Mouse (Mus musculus) myocyte (in vitro differentiated cells): ENCODE data around the gene Etv1. TPM values are rescaled to one million over a fixed set of nuclear protein-coding genes. Genes with fewer than 3 reads are reported as not detected.
A peak's percentile ranks its signal among the peaks of the same experiment; 100 is the strongest.

Experiments used
- H3K27me3 ChIP-seq: one replicate; pipeline ENCODE4 v1.6.1; 2011; ENCODE audit not compliant: control insufficient read depth, insufficient read depth, insufficient read length
- H3K36me3 ChIP-seq: one replicate; pipeline ENCODE4 v1.6.1; 2011; ENCODE audit not compliant: control insufficient read depth, insufficient read depth
- H3K4me2 ChIP-seq: one replicate; pipeline ENCODE4 v1.6.1; 2011; ENCODE audit warnings: low read depth, control low read depth
- H3K4me3 ChIP-seq: one replicate; pipeline ENCODE4 v1.5.1; 2011; ENCODE audit warnings: mild to moderate bottlenecking, control low read depth, moderate library complexity
- H3K79me2 ChIP-seq: one replicate; pipeline ENCODE4 v1.6.1; 2011; ENCODE audit not compliant: control insufficient read depth, insufficient read depth
- H3ac ChIP-seq: one replicate; pipeline ENCODE4 v1.6.1; 2011; ENCODE audit not compliant: control insufficient read depth, insufficient read length
- CEBPB ChIP-seq: IDR thresholded peaks from 2 replicates; pipeline ENCODE4 v1.6.1; 2011; ENCODE audit warnings: mild to moderate bottlenecking, moderate library complexity; ENCODE audit not compliant: poor library complexity, insufficient read depth, severe bottlenecking
- E2F4 ChIP-seq: IDR thresholded peaks from one replicate; pipeline ENCODE4 v1.6.1; 2011; ENCODE audit warnings: mild to moderate bottlenecking, control low read depth, moderate library complexity; ENCODE audit not compliant: insufficient read depth
- MAX ChIP-seq: IDR thresholded peaks from one replicate; pipeline ENCODE4 v1.6.1; 2011; ENCODE audit warnings: low read depth, mild to moderate bottlenecking, control low read depth
- MYOD1 ChIP-seq, 3 experiments: IDR thresholded peaks; one replicate each; pipeline ENCODE4 v1.6.1; 2011; ENCODE audit warnings: control low read depth in 2 of 3, low read depth in 2 of 3, mild to moderate bottlenecking in 2 of 3, moderate library complexity in 1 of 3; ENCODE audit not compliant: insufficient read length in 2 of 3, control insufficient read depth in 1 of 3
- MYOG ChIP-seq, 3 experiments: IDR thresholded peaks; one replicate each; pipeline ENCODE4 v1.6.1; 2011; ENCODE audit warnings: control low read depth in 2 of 3, low read depth in 2 of 3, mild to moderate bottlenecking in 2 of 3; ENCODE audit not compliant: insufficient read length in 2 of 3, control insufficient read depth in 1 of 3, insufficient read depth in 1 of 3
- POLR2A ChIP-seq: IDR thresholded peaks from one replicate; pipeline ENCODE4 v1.6.1; 2011; ENCODE audit warnings: low read depth, mild to moderate bottlenecking, control low read depth, moderate library complexity; ENCODE audit not compliant: insufficient read length
- POLR2AphosphoS2 ChIP-seq: IDR thresholded peaks from one replicate; pipeline ENCODE4 v1.6.1; 2011; ENCODE audit warnings: low read depth, control low read depth; ENCODE audit not compliant: insufficient read length
- REST ChIP-seq: IDR thresholded peaks from one replicate; pipeline ENCODE4 v1.6.1; 2011; ENCODE audit warnings: mild to moderate bottlenecking, control low read depth, moderate library complexity; ENCODE audit not compliant: insufficient read depth, insufficient read length
- SRF ChIP-seq: IDR thresholded peaks from one replicate; pipeline ENCODE4 v1.6.1; 2011; ENCODE audit warnings: low read depth; ENCODE audit not compliant: control insufficient read depth, insufficient read length
- TCF12 ChIP-seq: IDR thresholded peaks from one replicate; pipeline ENCODE4 v1.6.1; 2011; ENCODE audit warnings: mild to moderate bottlenecking, control low read depth; ENCODE audit not compliant: poor library complexity, insufficient read depth, severe bottlenecking
- TCF3 ChIP-seq: IDR thresholded peaks from one replicate; pipeline ENCODE4 v1.6.1; 2011; ENCODE audit warnings: low read depth, control low read depth; ENCODE audit not compliant: insufficient read length
- USF1 ChIP-seq: IDR thresholded peaks from one replicate; pipeline ENCODE4 v1.6.1; 2011; ENCODE audit warnings: low read depth, mild to moderate bottlenecking, control low read depth, moderate library complexity
- polyA plus RNA-seq: library from polyadenylated mRNA; unstranded; fragments of >200 nt; fragmentation: generic; extraction: Trizol; gene quantifications from one replicate; pipeline ENCODE4 v1.2.1, GENCODE M21; 2012; ENCODE audit warnings: missing spikeins

Etv1 gene
- polyA plus RNA-seq, 1 experiment, result 4.4 TPM

GRCm38 (mm10) chr12:38780006-38780954 is 1.1 kb downstream of the Etv1 start:
- no peaks in the 10 kb centered on the region for H3K27me3 ChIP-seq
- no peaks in the 10 kb centered on the region for H3K36me3 ChIP-seq
- peak overlapping the region; percentile 74 for H3K4me2 ChIP-seq
- no peaks in the 10 kb centered on the region for H3K79me2 ChIP-seq
- no peak overlapping the region for H3ac ChIP-seq
- TF ChIP-seq TCF3 (no peak), POLR2A (peak; percentile 16), MYOG (IDR thresholded peaks at IDR 0.05; ENCODE audit: control insufficient read depth in 1 of 3, insufficient read depth in 1 of 3, insufficient read length in 2 of 3, low read depth in 2 of 3) (no peak), E2F4 (no peak)
- H3K4me3 ChIP-seq, result peak overlapping the region; percentile 58

GRCm38 (mm10) chr12:38780955-38781304 is 1.8 kb downstream of the Etv1 start:
- H3K4me3 ChIP-seq, result peak overlapping the region; percentile 58
- H3K79me2 ChIP-seq, result no peaks in the 10 kb centered on the region
- H3ac ChIP-seq, result no peak overlapping the region
- TF ChIP-seq SRF (no peak), POLR2A (no peak), MYOG (IDR thresholded peaks at IDR 0.05; ENCODE audit: control insufficient read depth in 1 of 3, insufficient read depth in 1 of 3, insufficient read length in 2 of 3, low read depth in 2 of 3) (peak in 1 of 3 experiments; percentile 22), MYOD1 (IDR thresholded peaks at IDR 0.05; ENCODE audit: control insufficient read depth in 1 of 3, insufficient read length in 2 of 3, low read depth in 2 of 3) (peak in 1 of 3 experiments; percentile 43), TCF12 (no peak)
- H3K36me3 ChIP-seq, result no peaks in the 10 kb centered on the region
- H3K4me2 ChIP-seq, result peak overlapping the region; percentile 74
- no peaks in the 10 kb centered on the region for H3K27me3 ChIP-seq

DNA sequence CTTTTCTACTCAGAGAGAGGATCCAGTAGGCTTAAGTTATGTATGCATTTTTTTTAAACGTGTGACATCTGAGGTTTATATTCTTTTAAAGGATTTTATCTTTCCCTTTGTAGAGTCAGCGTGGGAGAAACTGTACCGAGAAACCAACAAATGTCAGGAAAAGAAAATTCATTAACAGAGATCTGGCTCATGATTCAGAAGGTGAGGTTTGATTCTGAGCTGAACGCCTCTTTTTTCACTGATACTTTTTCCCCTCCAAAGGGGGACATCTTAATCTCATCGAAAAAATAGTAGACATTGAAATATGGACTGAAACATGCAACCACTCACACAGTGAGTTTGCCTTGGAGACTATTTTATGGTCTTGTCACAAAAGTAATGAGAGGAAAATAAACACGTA is 2.5 kb downstream of the Etv1 start:
- no peak for TF ChIP-seq REST
- TF ChIP-seq MYOD1 (IDR thresholded peaks at IDR 0.05; ENCODE audit: control insufficient read depth in 1 of 3, insufficient read length in 2 of 3, low read depth in 2 of 3), result no peak

GRCm38 (mm10) chr12:38783291-38783690 is 4.1 kb downstream of the Etv1 start:
- Histone ChIP-seq H3K4me3 (no peak overlapping the region), H3ac (no peak overlapping the region), H3K36me3 (no peaks in the 10 kb centered on the region), H3K79me2 (no peaks in the 10 kb centered on the region), H3K27me3 (no peaks in the 10 kb centered on the region), H3K4me2 (peak overlapping the region; percentile 39)
- TF ChIP-seq CEBPB (no peak), REST (no peak), MYOG (IDR thresholded peaks at IDR 0.05; ENCODE audit: control insufficient read depth in 1 of 3, insufficient read depth in 1 of 3, insufficient read length in 2 of 3, low read depth in 2 of 3) (no peak), USF1 (no peak), E2F4 (no peak), MAX (no peak), TCF3 (no peak), SRF (no peak), MYOD1 (IDR thresholded peaks at IDR 0.05; ENCODE audit: control insufficient read depth in 1 of 3, insufficient read length in 2 of 3, low read depth in 2 of 3) (no peak), POLR2A (no peak), POLR2AphosphoS2 (no peak), TCF12 (no peak)

More for the DNA sequence above, 2.5 kb downstream of the Etv1 start:
- no peaks in the 10 kb centered on the region for H3K79me2 ChIP-seq
- H3K4me2 ChIP-seq, result peak overlapping the region; percentile 74
- no peak overlapping the region for H3ac ChIP-seq
- no peaks in the 10 kb centered on the region for H3K36me3 ChIP-seq
- peak overlapping the region; percentile 58 for H3K4me3 ChIP-seq
- H3K27me3 ChIP-seq, result no peaks in the 10 kb centered on the region

DNA sequence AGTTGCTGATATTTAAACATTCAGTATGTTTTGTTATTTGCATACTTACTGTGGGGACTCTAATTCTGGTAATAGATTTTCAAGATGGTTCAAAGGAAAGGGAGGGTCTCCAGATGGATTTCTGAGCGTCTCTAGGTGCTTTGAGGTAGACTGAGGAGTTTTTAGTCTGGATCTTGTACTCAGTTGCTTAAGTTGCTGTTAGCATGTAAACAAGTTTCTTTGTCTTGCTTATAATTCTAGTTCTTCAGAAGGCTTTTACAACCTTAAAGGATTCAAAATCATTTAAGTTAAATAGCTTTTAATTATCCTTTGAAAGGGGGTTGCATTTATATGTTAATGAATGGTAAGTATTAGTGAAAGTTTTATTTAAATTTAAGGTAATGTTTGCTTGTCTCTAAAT is 5.0 kb downstream of the Etv1 start:
- no peak for TF ChIP-seq TCF12
- TF ChIP-seq CEBPB, result no peak
- TF ChIP-seq SRF, result no peak
- TF ChIP-seq POLR2A, result no peak
- no peak for TF ChIP-seq MAX
- no peak for TF ChIP-seq MYOD1 (IDR thresholded peaks at IDR 0.05; ENCODE audit: control insufficient read depth in 1 of 3, insufficient read length in 2 of 3, low read depth in 2 of 3)
- TF ChIP-seq USF1, result no peak
- TF ChIP-seq REST, result no peak
- no peak overlapping the region for H3K4me2 ChIP-seq
- no peak overlapping the region for H3K4me3 ChIP-seq

More for the DNA sequence above, 5.0 kb downstream of the Etv1 start:
- H3K27me3 ChIP-seq, result no peaks in the 10 kb centered on the region
- no peaks in the 10 kb centered on the region for H3K79me2 ChIP-seq
- H3ac ChIP-seq, result no peak overlapping the region
- no peaks in the 10 kb centered on the region for H3K36me3 ChIP-seq
